Mouse (Mus musculus) thymus, adult 2 months (tissue): Measurements from ENCODE around the gene Cnmd. TPM values are rescaled to one million over a fixed set of nuclear protein-coding genes. Genes with fewer than 3 reads are reported as not detected.

Experiments used
- DNase-seq: peaks from one replicate; pipeline ENCODE4 v3.0.0; 2021
- H3K27ac ChIP-seq: fragments of 200-500 bp; 2 replicates; pipeline ENCODE4 v1.5.1; 2012; ENCODE audit warnings: low read length, control low read depth; ENCODE audit not compliant: control insufficient read depth, insufficient read depth
- H3K27me3 ChIP-seq: fragments of 200-500 bp; 2 replicates; pipeline ENCODE4 v1.6.1; 2012; ENCODE audit warnings: mild to moderate bottlenecking, low read length, moderate library complexity, mixed read lengths; ENCODE audit not compliant: control insufficient read depth, insufficient read depth
- H3K36me3 ChIP-seq: fragments of 200-500 bp; 2 replicates; pipeline ENCODE4 v1.6.1; 2012; ENCODE audit warnings: mild to moderate bottlenecking, low read length, moderate library complexity; ENCODE audit not compliant: control insufficient read depth, insufficient read depth
- H3K4me1 ChIP-seq: fragments of 200-500 bp; replicated peaks from 2 replicates; pipeline ENCODE4 v1.6.1; 2012; ENCODE audit warnings: low read length; ENCODE audit not compliant: control insufficient read depth, insufficient read depth
- H3K4me3 ChIP-seq: fragments of 200-500 bp; 2 replicates; pipeline ENCODE4 v1.5.1; 2012; ENCODE audit warnings: mild to moderate bottlenecking, low read length, control low read depth, moderate library complexity; ENCODE audit not compliant: control insufficient read depth, insufficient read depth
- CTCF ChIP-seq: fragments of 200-500 bp; IDR thresholded peaks from 2 replicates; pipeline ENCODE4 v1.5.1; 2012; ENCODE audit warnings: mild to moderate bottlenecking, control low read depth, low read length, moderate library complexity, borderline replicate concordance; ENCODE audit not compliant: control insufficient read depth, poor library complexity, insufficient read depth; ENCODE audit errors: extremely low read depth
- POLR2A ChIP-seq: fragments of 200-500 bp; IDR thresholded peaks from 2 replicates; pipeline ENCODE4 v1.6.1; 2012; ENCODE audit warnings: mild to moderate bottlenecking, low read length, control low read depth, moderate library complexity; ENCODE audit not compliant: control insufficient read depth, poor library complexity, insufficient read depth; ENCODE audit errors: extremely low read depth
- WGBS: fragments of 180-500 bp; shearing (Covaris S2); methylation state at CpG from one replicate; pipeline ENCODE4 v1.1.7; 2018; 5-methylcytosine and 5-hydroxymethylcytosine counted together
- polyA plus RNA-seq: library from polyadenylated mRNA; depleted of rRNA; stranded (reverse); fragments of >200 nt; gene quantifications from 2 replicates; pipeline ENCODE4 v1.2.3, GENCODE M21; 2012

Cnmd gene
- polyA plus RNA-seq, 1 experiment: 1.4 TPM

GRCm38 (mm10) chr14:79690068-79690844, 28.3 kb upstream of the Cnmd start:
- H3K4me3 ChIP-seq: no peak overlapping the region
- H3K36me3 ChIP-seq: no peaks in the 10 kb centered on the region
- H3K4me1 ChIP-seq: no peaks in the 10 kb centered on the region
- 93% methylated on average over 7 of the region's 7 CpGs for WGBS
- TF ChIP-seq CTCF (no peak), POLR2A (no peak)
- no peaks in the 10 kb centered on the region for H3K27me3 ChIP-seq
- DNase-seq: no peak
- no peak overlapping the region for H3K27ac ChIP-seq

- Histone ChIP-seq H3K27me3 (no peaks in the 10 kb centered on the region), H3K4me1 (no peaks in the 10 kb centered on the region), H3K27ac (no peak overlapping the region), H3K4me3 (no peak overlapping the region), H3K36me3 (no peaks in the 10 kb centered on the region)
- TF ChIP-seq CTCF: no peak
- no peak for TF ChIP-seq POLR2A
- no peak for DNase-seq
- WGBS: 83% methylated on average over 5 of the region's 5 CpGs
Observed at GRCm38 (mm10) chr14:79680652-79681051, 18.7 kb upstream of the Cnmd start.

- no peak overlapping the region for H3K4me3 ChIP-seq
- TF ChIP-seq POLR2A (no peak), CTCF (no peak)
- 93% methylated on average over 14 of the region's 14 CpGs for WGBS
- H3K27me3 ChIP-seq: no peaks in the 10 kb centered on the region
- H3K27ac ChIP-seq: no peak overlapping the region
- no peak for DNase-seq
- H3K4me1 ChIP-seq: no peaks in the 10 kb centered on the region
- no peaks in the 10 kb centered on the region for H3K36me3 ChIP-seq
Observed at GRCm38 (mm10) chr14:79677891-79678687, 16.1 kb upstream of the Cnmd start.

GRCm38 (mm10) chr14:79677108-79677753, 15.3 kb upstream of the Cnmd start:
- no peak overlapping the region for H3K27ac ChIP-seq
- H3K27me3 ChIP-seq: no peaks in the 10 kb centered on the region
- no peak for DNase-seq
- TF ChIP-seq POLR2A (no peak), CTCF (no peak)
- no peaks in the 10 kb centered on the region for H3K4me1 ChIP-seq
- 73% methylated on average over 15 of the region's 15 CpGs for WGBS
- no peaks in the 10 kb centered on the region for H3K36me3 ChIP-seq
- no peak overlapping the region for H3K4me3 ChIP-seq

- H3K4me1 ChIP-seq: no peaks in the 10 kb centered on the region
- H3K27ac ChIP-seq: no peak overlapping the region
- 95% methylated on average over 17 of the region's 17 CpGs for WGBS
- no peak for TF ChIP-seq POLR2A
- no peak for TF ChIP-seq CTCF
- DNase-seq: no peak
- no peak overlapping the region for H3K4me3 ChIP-seq
- H3K27me3 ChIP-seq: no peaks in the 10 kb centered on the region
- H3K36me3 ChIP-seq: no peaks in the 10 kb centered on the region
Observed at GRCm38 (mm10) chr14:79673083-79674013, 11.4 kb upstream of the Cnmd start.
